ENCODE assay signal across 10 mouse cellular contexts in genomic region chr3:155234919-155235318, GRCm38 (mm10).
DNase-seq lines count a peak whose midpoint lies in the region; ATAC-seq and TF ChIP-seq lines count a peak whose summit lies in the region.
"Had no signal": no experiment of that assay in that cellular context is flagged by ENCODE, and none has a peak within 500 bp of the region (broad histone marks: within the 10 kb centered on the region; RNA-seq: fewer than 3 reads in every experiment).

No protein-coding gene starts in this region.

- peak; percentile 3 to 42 for DNase-seq in cerebellum, postnatal 10 days
- no peak for DNase-seq in cerebellum, adult 8-10 months
- peak; percentile 86 for DNase-seq in midbrain, embryonic 11.5 days (ENCODE audit: low spot score, missing footprints)
- no peak for DNase-seq in midbrain, embryonic 10.5 days (ENCODE audit: low spot score)
- no peak for DNase-seq in stomach, postnatal 0 days (ENCODE audit: low spot score)
- no peak for DNase-seq in heart, adult 11 months
- DNase-seq in layer of hippocampus, postnatal 10 days (ENCODE audit: low spot score in 2 of 2) = no peak

- H3K27ac ChIP-seq in midbrain, embryonic 11.5 days (ENCODE audit: low read depth, low read length) = no peak overlapping the region
- H3K27ac ChIP-seq in midbrain, embryonic 10.5 days (replicated peaks) = no peak overlapping the region
- H3K27ac ChIP-seq in hindbrain, embryonic 15.5 days (replicated peaks) = no peak overlapping the region
- H3K27ac ChIP-seq in stomach, postnatal 0 days (replicated peaks) = no peak overlapping the region

- no peak overlapping the region for H3K4me2 ChIP-seq in midbrain, embryonic 11.5 days
- H3K4me2 ChIP-seq in hindbrain, embryonic 15.5 days = no peak overlapping the region
- H3K4me2 ChIP-seq in stomach, postnatal 0 days (replicated peaks; ENCODE audit: low read depth) = no peak overlapping the region
- H3K4me2 ChIP-seq: heart, embryonic 12.5 days; liver, embryonic 11.5 days had no signal

- no peaks in the 10 kb centered on the region for H3K27me3 ChIP-seq in midbrain, embryonic 11.5 days (ENCODE audit: control insufficient read depth, insufficient read depth, low read length)
- no peaks in the 10 kb centered on the region for H3K27me3 ChIP-seq in midbrain, embryonic 10.5 days (ENCODE audit: low read depth, poor library complexity, severe bottlenecking)
- no peaks in the 10 kb centered on the region for H3K27me3 ChIP-seq in hindbrain, embryonic 15.5 days
- no peaks in the 10 kb centered on the region for H3K27me3 ChIP-seq in stomach, postnatal 0 days (ENCODE audit: control insufficient read depth, insufficient read depth, low read length)
- H3K27me3 ChIP-seq: heart, embryonic 12.5 days had no signal

- no peak for TF ChIP-seq EP300 in stomach, postnatal 0 days (optimal IDR thresholded peaks at IDR 0.05)

- H3K4me1 ChIP-seq in midbrain, embryonic 11.5 days (ENCODE audit: control insufficient read depth, insufficient read depth, low read length) = no peaks in the 10 kb centered on the region
- no peaks in the 10 kb centered on the region for H3K4me1 ChIP-seq in midbrain, embryonic 10.5 days
- no peaks in the 10 kb centered on the region for H3K4me1 ChIP-seq in hindbrain, embryonic 15.5 days (replicated peaks)
- H3K4me1 ChIP-seq in stomach, postnatal 0 days (replicated peaks; ENCODE audit: control insufficient read depth, insufficient read depth) = no peaks in the 10 kb centered on the region
- H3K4me1 ChIP-seq: heart, embryonic 12.5 days had no signal

- H3K36me3 ChIP-seq in midbrain, embryonic 11.5 days (ENCODE audit: control insufficient read depth, insufficient read depth, low read length) = no peaks in the 10 kb centered on the region
- no peaks in the 10 kb centered on the region for H3K36me3 ChIP-seq in midbrain, embryonic 10.5 days
- H3K36me3 ChIP-seq in hindbrain, embryonic 15.5 days = no peaks in the 10 kb centered on the region
- no peaks in the 10 kb centered on the region for H3K36me3 ChIP-seq in stomach, postnatal 0 days (ENCODE audit: control insufficient read depth, insufficient read depth, low read length)
- H3K36me3 ChIP-seq: heart, embryonic 12.5 days had no signal

- H3K9ac ChIP-seq in midbrain, embryonic 11.5 days (ENCODE audit: low read length) = no peak overlapping the region
- no peak overlapping the region for H3K9ac ChIP-seq in hindbrain, embryonic 15.5 days
- H3K9ac ChIP-seq in stomach, postnatal 0 days (ENCODE audit: low read length) = no peak overlapping the region
- H3K9ac ChIP-seq: heart, embryonic 12.5 days had no signal

- peak; percentile 77; the same call in 1 of the 2 replicates for ATAC-seq in midbrain, embryonic 11.5 days (ENCODE audit: low FRiP score)
- peak; percentile 76 for ATAC-seq in hindbrain, embryonic 15.5 days (ENCODE audit: low FRiP score, low read depth)
- ATAC-seq in stomach, postnatal 0 days (ENCODE audit: low FRiP score, low TSS enrichment) = no peak

- TF ChIP-seq CTCF in stomach, postnatal 0 days (IDR thresholded peaks at IDR 0.05; ENCODE audit: low read depth) = peak; percentile 73

- WGBS in midbrain, embryonic 11.5 days = 0% methylated on average over 1 of the region's 1 CpGs
- 31% methylated on average over 1 of the region's 1 CpGs for WGBS in midbrain, embryonic 10.5 days
- 6% methylated on average over 1 of the region's 1 CpGs for WGBS in hindbrain, embryonic 15.5 days
- 3% methylated on average over 1 of the region's 1 CpGs for WGBS in stomach, postnatal 0 days

- H3K9me3 ChIP-seq in midbrain, embryonic 11.5 days (ENCODE audit: control insufficient read depth, low read length) = no peaks in the 10 kb centered on the region
- no peaks in the 10 kb centered on the region for H3K9me3 ChIP-seq in midbrain, embryonic 10.5 days (replicated peaks)
- no peaks in the 10 kb centered on the region for H3K9me3 ChIP-seq in hindbrain, embryonic 15.5 days
- H3K9me3 ChIP-seq in stomach, postnatal 0 days (ENCODE audit: control insufficient read depth, low read length) = no peaks in the 10 kb centered on the region
- H3K9me3 ChIP-seq: heart, embryonic 12.5 days had no signal

- no peak overlapping the region for H3K4me3 ChIP-seq in midbrain, embryonic 11.5 days (ENCODE audit: low read depth, low read length)
- no peak overlapping the region for H3K4me3 ChIP-seq in midbrain, embryonic 10.5 days
- no peak overlapping the region for H3K4me3 ChIP-seq in hindbrain, embryonic 15.5 days
- H3K4me3 ChIP-seq in stomach, postnatal 0 days (ENCODE audit: low read depth, low read length) = no peak overlapping the region
- H3K4me3 ChIP-seq: heart, embryonic 12.5 days had no signal

Comparison
In these comparisons a context has a peak if more than half of its experiments do, and no peak if none do; other contexts are left out.
1. DNase-seq: peak in cerebellum, postnatal 10 days (2 of 2) and midbrain, embryonic 11.5 days (single experiment); none in cerebellum, adult 8-10 months (single experiment), midbrain, embryonic 10.5 days (single experiment), stomach, postnatal 0 days (single experiment), heart, adult 11 months (single experiment) and layer of hippocampus, postnatal 10 days (0 of 2).